Mouse (Mus musculus) cortical plate, adult 2 months (tissue): ENCODE results near the gene Usp3. TPM values are rescaled to one million over a fixed set of nuclear protein-coding genes. Genes with fewer than 3 reads are reported as not detected.

Experiments used
- H3K27ac ChIP-seq: fragments of 200-500 bp; 2 replicates; pipeline ENCODE4 v1.5.1; 2012; ENCODE audit warnings: low read length, control low read depth, inconsistent platforms; ENCODE audit not compliant: insufficient read depth
- H3K4me1 ChIP-seq: fragments of 200-500 bp; 2 replicates; pipeline ENCODE4 v1.6.1; 2011; ENCODE audit warnings: low read length; ENCODE audit not compliant: control insufficient read depth, insufficient read depth
- H3K4me3 ChIP-seq: fragments of 200-500 bp; 2 replicates; pipeline ENCODE4 v1.5.1; 2011; ENCODE audit warnings: mild to moderate bottlenecking, low read length, control low read depth; ENCODE audit not compliant: insufficient read depth
- CTCF ChIP-seq: fragments of 200-500 bp; IDR thresholded peaks from 2 replicates; pipeline ENCODE4 v1.5.1; 2011; ENCODE audit warnings: mild to moderate bottlenecking, control low read depth, low read length; ENCODE audit not compliant: insufficient read depth; ENCODE audit errors: extremely low read depth
- POLR2A ChIP-seq: fragments of 200-500 bp; IDR thresholded peaks from 2 replicates; pipeline ENCODE4 v1.6.1; 2011; ENCODE audit warnings: mild to moderate bottlenecking, low read length, control low read depth; ENCODE audit not compliant: insufficient read depth; ENCODE audit errors: extremely low read depth
- polyA plus RNA-seq: library from polyadenylated mRNA; depleted of rRNA; stranded (reverse); fragments of >200 nt; gene quantifications from 2 replicates; pipeline ENCODE4 v1.2.3, GENCODE M21; 2012

Gene Usp3
- polyA plus RNA-seq, 1 experiment = 26.7 TPM

- Histone ChIP-seq H3K4me1 (peaks cover 1% of the 10 kb centered on the region; the same call in 1 of the 2 replicates), H3K4me3 (no peak overlapping the region), H3K27ac (no peak overlapping the region)
- TF ChIP-seq CTCF (no peak), POLR2A (no peak)
Observed at GRCm38 (mm10) chr9:66620055-66620454, 27.1 kb upstream of the Usp3 start.

DNA sequence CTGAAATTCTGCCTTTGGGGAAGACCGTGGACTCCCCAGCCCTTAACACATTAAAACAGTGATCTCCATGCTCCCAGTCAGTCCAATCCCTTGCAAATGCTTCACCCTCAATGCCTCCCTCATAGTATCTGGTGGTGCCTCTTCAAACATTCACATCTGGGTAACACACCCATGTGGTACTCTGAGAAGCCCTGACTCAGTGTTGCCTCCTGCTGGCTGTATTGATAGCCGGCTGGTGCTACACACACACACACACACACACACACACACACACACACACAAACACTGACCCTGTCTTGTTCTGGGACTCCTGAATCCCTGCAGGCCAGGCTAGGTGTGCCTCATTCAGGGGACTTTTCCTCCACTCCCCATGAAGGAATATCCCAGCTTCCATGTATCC is 24.9 kb upstream of the Usp3 start:
- Histone ChIP-seq H3K4me3 (no peak overlapping the region), H3K27ac (no peak overlapping the region), H3K4me1 (peaks cover 1% of the 10 kb centered on the region; the same call in 1 of the 2 replicates)
- no peak for TF ChIP-seq CTCF
- TF ChIP-seq POLR2A = no peak

GRCm38 (mm10) chr9:66616858-66617257 is 23.9 kb upstream of the Usp3 start:
- no peak overlapping the region for H3K4me3 ChIP-seq
- no peak for TF ChIP-seq CTCF
- TF ChIP-seq POLR2A = no peak
- H3K4me1 ChIP-seq = peaks cover 1% of the 10 kb centered on the region; the same call in 1 of the 2 replicates
- no peak overlapping the region for H3K27ac ChIP-seq

DNA sequence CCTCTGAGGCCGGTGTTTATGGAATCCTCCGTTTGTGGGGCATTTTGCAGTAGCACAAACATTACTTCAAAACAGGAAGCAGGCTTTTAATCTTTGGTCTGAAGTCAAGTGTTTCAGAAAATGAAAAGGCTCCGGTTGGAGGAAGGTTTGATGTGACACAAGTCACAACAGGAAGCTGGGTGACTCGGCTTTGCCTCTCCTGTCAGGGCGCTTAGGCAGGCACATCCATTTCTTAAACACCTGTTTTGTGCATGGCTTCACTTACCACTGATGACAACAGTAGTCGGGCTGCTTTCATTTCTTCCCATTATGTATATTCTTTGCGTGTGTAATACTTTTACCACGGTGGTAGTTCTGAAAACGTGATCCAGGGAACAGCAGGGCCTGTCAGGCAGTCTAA is 22.2 kb upstream of the Usp3 start:
- no peak overlapping the region for H3K27ac ChIP-seq
- H3K4me3 ChIP-seq = no peak overlapping the region
- no peak for TF ChIP-seq POLR2A
- no peak for TF ChIP-seq CTCF
- H3K4me1 ChIP-seq = no peaks in the 10 kb centered on the region

DNA sequence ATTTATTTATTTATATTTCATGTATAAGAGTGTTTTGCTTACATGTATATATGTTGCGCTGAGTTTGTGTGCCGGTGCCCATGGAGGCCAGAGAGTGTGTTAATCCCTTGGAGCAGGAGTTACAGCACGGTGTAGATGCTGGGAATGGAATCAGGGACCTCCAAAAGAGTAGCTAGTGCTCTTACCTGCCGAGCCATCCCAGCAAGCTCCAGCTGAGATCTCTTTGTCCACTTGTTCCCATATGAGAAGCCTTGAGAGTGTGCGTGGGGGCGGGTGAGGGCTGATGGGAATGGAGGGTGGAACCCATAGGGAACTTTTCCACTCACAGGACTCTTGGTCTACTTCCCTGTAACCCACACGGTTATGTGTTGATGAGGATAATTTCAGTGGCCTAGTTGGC is 21.6 kb upstream of the Usp3 start:
- Histone ChIP-seq H3K4me1 (no peaks in the 10 kb centered on the region), H3K27ac (no peak overlapping the region), H3K4me3 (no peak overlapping the region)
- no peak for TF ChIP-seq POLR2A
- TF ChIP-seq CTCF = no peak

- no peak for TF ChIP-seq POLR2A
- TF ChIP-seq CTCF = no peak
- no peak overlapping the region for H3K4me3 ChIP-seq
- H3K27ac ChIP-seq = no peak overlapping the region
- no peaks in the 10 kb centered on the region for H3K4me1 ChIP-seq
Observed at GRCm38 (mm10) chr9:66613667-66614066, 20.7 kb upstream of the Usp3 start.

GRCm38 (mm10) chr9:66611478-66612093 is 18.6 kb upstream of the Usp3 start:
- 0 out of 2 replicates have a peak, but pooled peaks have one; percentile 20 for TF ChIP-seq POLR2A
- peak; percentile 79 for TF ChIP-seq CTCF
- Histone ChIP-seq H3K27ac (no peak overlapping the region), H3K4me3 (peak overlapping the region; percentile 23), H3K4me1 (no peaks in the 10 kb centered on the region)

DNA sequence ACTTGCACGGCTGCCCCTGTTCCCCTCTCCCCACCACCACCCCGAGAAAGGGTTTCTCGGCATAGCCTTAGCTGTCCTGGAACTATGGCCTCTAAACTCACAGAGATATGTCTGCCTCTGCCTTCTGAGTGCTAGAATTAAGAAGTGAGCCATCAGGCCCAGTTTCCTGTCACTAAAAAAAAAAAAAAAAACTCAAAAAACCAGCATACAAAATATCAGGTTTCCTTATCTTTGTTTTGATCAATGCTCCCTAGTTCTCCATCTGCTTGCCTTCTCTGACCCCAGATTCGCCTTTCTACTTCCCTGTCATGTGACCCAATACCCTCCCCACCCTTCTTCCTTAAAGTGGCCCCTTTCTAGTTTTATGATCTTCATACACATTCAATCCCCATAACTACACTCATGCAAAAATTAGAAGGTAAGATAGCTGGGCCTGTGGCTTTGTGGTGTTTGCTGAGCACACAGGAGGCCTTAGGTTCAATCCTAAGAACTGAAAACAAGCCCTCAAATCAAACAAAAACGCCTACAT is 15.9 kb upstream of the Usp3 start:
- H3K27ac ChIP-seq = no peak overlapping the region
- no peaks in the 10 kb centered on the region for H3K4me1 ChIP-seq
- no peak for TF ChIP-seq POLR2A
- no peak for TF ChIP-seq CTCF

GRCm38 (mm10) chr9:66606851-66607250 is 13.9 kb upstream of the Usp3 start:
- TF ChIP-seq POLR2A (no peak), CTCF (no peak)
- Histone ChIP-seq H3K27ac (no peak overlapping the region), H3K4me3 (no peak overlapping the region), H3K4me1 (no peaks in the 10 kb centered on the region)

More for the DNA sequence above, 15.9 kb upstream of the Usp3 start:
- H3K4me3 ChIP-seq = no peak overlapping the region
